Mouse (Mus musculus): ENCODE measurements around the gene Fam163b. TPM values are rescaled to one million over a fixed set of nuclear protein-coding genes. Genes with fewer than 3 reads are reported as not detected.

The Fam163b gene
- total RNA-seq, 2 experiments from 2014 or later, result 107 to 130 TPM

- no peak for DNase-seq
Measured at GRCm38 (mm10) chr2:27128990-27129389, 13.3 kb downstream of the Fam163b start.

- DNase-seq, result no peak
Measured at GRCm38 (mm10) chr2:27126496-27126895, 15.8 kb downstream of the Fam163b start.

GRCm38 (mm10) chr2:27125979-27126378, 16.3 kb downstream of the Fam163b start:
- no peak for DNase-seq

- DNase-seq, result no peak
Measured at GRCm38 (mm10) chr2:27123121-27123520, 19.2 kb downstream of the Fam163b start.

- DNase-seq, result no peak
Measured at GRCm38 (mm10) chr2:27122578-27122977, 19.7 kb downstream of the Fam163b start.

GRCm38 (mm10) chr2:27121626-27122355, 20.5 kb downstream of the Fam163b start:
- no peak for DNase-seq

- DNase-seq, result no peak
Measured at GRCm38 (mm10) chr2:27120241-27120641, 22.1 kb downstream of the Fam163b start.

GRCm38 (mm10) chr2:27119766-27120165, 22.5 kb downstream of the Fam163b start:
- DNase-seq, result no peak

- no peak for DNase-seq
Measured at GRCm38 (mm10) chr2:27118452-27118851, 23.8 kb downstream of the Fam163b start.

GRCm38 (mm10) chr2:27114169-27114568, 28.1 kb downstream of the Fam163b start:
- DNase-seq, result no peak

- no peak for DNase-seq
Measured at GRCm38 (mm10) chr2:27112585-27112984, 29.7 kb downstream of the Fam163b start.

- DNase-seq, result no peak
Measured at GRCm38 (mm10) chr2:27109052-27109451, 33.2 kb downstream of the Fam163b start.

GRCm38 (mm10) chr2:27108144-27108543, 34.1 kb downstream of the Fam163b start:
- no peak for DNase-seq

- no peak for DNase-seq
Measured at GRCm38 (mm10) chr2:27106816-27107215, 35.5 kb downstream of the Fam163b start.

GRCm38 (mm10) chr2:27103554-27103953, 38.7 kb downstream of the Fam163b start:
- peak; percentile 38 to 43 for DNase-seq

GRCm38 (mm10) chr2:27097776-27098175, 44.5 kb downstream of the Fam163b start:
- DNase-seq, result no peak

- DNase-seq, result no peak
Measured at GRCm38 (mm10) chr2:27097241-27097656, 45.0 kb downstream of the Fam163b start.

GRCm38 (mm10) chr2:27096341-27096981, 45.8 kb downstream of the Fam163b start:
- DNase-seq, result no peak

GRCm38 (mm10) chr2:27095178-27095577, 47.1 kb downstream of the Fam163b start:
- no peak for DNase-seq

GRCm38 (mm10) chr2:27089238-27089637, 53.1 kb downstream of the Fam163b start:
- no peak for DNase-seq

- no peak for DNase-seq
Measured at GRCm38 (mm10) chr2:27088700-27089099, 53.6 kb downstream of the Fam163b start.

GRCm38 (mm10) chr2:27088071-27088644, 54.1 kb downstream of the Fam163b start:
- DNase-seq, result no peak

- no peak for DNase-seq
Measured at GRCm38 (mm10) chr2:27087581-27087980, 54.7 kb downstream of the Fam163b start.

All from layer of hippocampus, postnatal 36 days (tissue).